Mouse (Mus musculus) forebrain, embryonic 12.5 days (tissue): ENCODE measurements at regions not wholly inside any gene's neighbourhood (a gene's known extent, or its start where the extent isn't known, plus 50 kb on each side); places are given as distances from the start of the nearest gene placed in this dataset.

Experiments used
- ATAC-seq: fragments of 200-750 bp; cut with Nextera tagmentation; 2 replicates; pipeline ENCODE4 v1.8.0; 2017; ENCODE audit warnings: moderate TSS enrichment; ENCODE audit not compliant: low FRiP score
- H3K27ac ChIP-seq: fragments of 300-500 bp; sonication (generic); 2 replicates; pipeline ENCODE4 v1.5.1; 2016; ENCODE audit warnings: mild to moderate bottlenecking
- H3K27me3 ChIP-seq: fragments of 300-500 bp; sonication (generic); 2 replicates; pipeline ENCODE4 v1.6.1; 2016; ENCODE audit warnings: mild to moderate bottlenecking
- H3K36me3 ChIP-seq: fragments of 300-500 bp; sonication (generic); replicated peaks from 2 replicates; pipeline ENCODE4 v1.6.1; 2016; ENCODE audit warnings: mild to moderate bottlenecking
- H3K4me1 ChIP-seq: fragments of 300-500 bp; sonication (generic); 2 replicates; pipeline ENCODE4 v1.6.1; 2016
- H3K4me2 ChIP-seq: fragments of 300-500 bp; sonication (generic); 2 replicates; pipeline ENCODE4 v1.6.1; 2016; ENCODE audit warnings: mild to moderate bottlenecking, moderate library complexity
- H3K4me3 ChIP-seq: fragments of 300-500 bp; sonication (generic); replicated peaks from 2 replicates; pipeline ENCODE4 v1.5.1; 2016; ENCODE audit warnings: mild to moderate bottlenecking
- H3K9ac ChIP-seq: fragments of 300-500 bp; sonication (generic); 2 replicates; pipeline ENCODE4 v1.6.1; 2016; ENCODE audit warnings: mild to moderate bottlenecking
- H3K9me3 ChIP-seq: fragments of 300-500 bp; sonication (generic); 2 replicates; pipeline ENCODE4 v1.6.1; 2016
- WGBS: fragments of 180-500 bp; shearing (Covaris S2); methylation state at CpG from one replicate; pipeline ENCODE4 v1.1.7; 2016; 5-methylcytosine and 5-hydroxymethylcytosine counted together

- H3K4me2 ChIP-seq, result no peak overlapping the region
- H3K27ac ChIP-seq, result no peak overlapping the region
- no peak overlapping the region for H3K4me3 ChIP-seq
- H3K36me3 ChIP-seq, result no peaks in the 10 kb centered on the region
- H3K4me1 ChIP-seq, result no peaks in the 10 kb centered on the region
- 83% methylated on average over 3 of the region's 3 CpGs for WGBS
- no peaks in the 10 kb centered on the region for H3K9me3 ChIP-seq
- no peak for ATAC-seq
- no peak overlapping the region for H3K9ac ChIP-seq
- H3K27me3 ChIP-seq, result no peaks in the 10 kb centered on the region
Observed at GRCm38 (mm10) chr6:147871033-147871432, 176.0 kb upstream of the Far2 start.

- ATAC-seq, result no peak
- Histone ChIP-seq H3K27ac (no peak overlapping the region), H3K4me3 (no peak overlapping the region), H3K9me3 (no peaks in the 10 kb centered on the region), H3K36me3 (no peaks in the 10 kb centered on the region), H3K27me3 (no peaks in the 10 kb centered on the region), H3K9ac (no peak overlapping the region), H3K4me1 (no peaks in the 10 kb centered on the region), H3K4me2 (no peak overlapping the region)
- WGBS, result 83% methylated on average over 3 of the region's 3 CpGs
Observed at GRCm38 (mm10) chr6:147873173-147873572, 173.9 kb upstream of the Far2 start.

- no peaks in the 10 kb centered on the region for H3K9me3 ChIP-seq
- no peaks in the 10 kb centered on the region for H3K27me3 ChIP-seq
- H3K36me3 ChIP-seq, result no peaks in the 10 kb centered on the region
- no peak for ATAC-seq
- no peak overlapping the region for H3K4me3 ChIP-seq
- no peaks in the 10 kb centered on the region for H3K4me1 ChIP-seq
- H3K27ac ChIP-seq, result no peak overlapping the region
- 86% methylated on average over 3 of the region's 3 CpGs for WGBS
- H3K4me2 ChIP-seq, result no peak overlapping the region
- H3K9ac ChIP-seq, result no peak overlapping the region
Observed at GRCm38 (mm10) chr6:147878485-147878884, 168.6 kb upstream of the Far2 start.

- no peak overlapping the region for H3K4me2 ChIP-seq
Observed at GRCm38 (mm10) chr6:147885902-147886301, 161.2 kb upstream of the Far2 start.

GRCm38 (mm10) chr6:147919697-147920096, 127.4 kb upstream of the Far2 start:
- no peaks in the 10 kb centered on the region for H3K27me3 ChIP-seq
- no peaks in the 10 kb centered on the region for H3K9me3 ChIP-seq
- no peak overlapping the region for H3K9ac ChIP-seq
- H3K4me2 ChIP-seq, result no peak overlapping the region
- 78% methylated on average over 1 of the region's 1 CpGs for WGBS
- no peak for ATAC-seq
- no peak overlapping the region for H3K4me3 ChIP-seq
- H3K4me1 ChIP-seq, result no peaks in the 10 kb centered on the region
- no peaks in the 10 kb centered on the region for H3K36me3 ChIP-seq
- no peak overlapping the region for H3K27ac ChIP-seq

More at GRCm38 (mm10) chr6:147885902-147886301, 161.2 kb upstream of the Far2 start:
- no peaks in the 10 kb centered on the region for H3K36me3 ChIP-seq
- no peaks in the 10 kb centered on the region for H3K4me1 ChIP-seq
- peaks cover 8% of the 10 kb centered on the region; the same call in 1 of the 2 replicates for H3K9me3 ChIP-seq
- no peaks in the 10 kb centered on the region for H3K27me3 ChIP-seq
- no peak for ATAC-seq
- WGBS, result 94% methylated on average over 4 of the region's 4 CpGs
- no peak overlapping the region for H3K9ac ChIP-seq
- no peak overlapping the region for H3K4me3 ChIP-seq
- H3K27ac ChIP-seq, result no peak overlapping the region

GRCm38 (mm10) chr6:147921091-147921490, 126.0 kb upstream of the Far2 start:
- Histone ChIP-seq H3K9ac (no peak overlapping the region), H3K27me3 (no peaks in the 10 kb centered on the region), H3K4me2 (no peak overlapping the region), H3K4me1 (no peaks in the 10 kb centered on the region), H3K9me3 (no peaks in the 10 kb centered on the region), H3K4me3 (no peak overlapping the region), H3K36me3 (no peaks in the 10 kb centered on the region), H3K27ac (no peak overlapping the region)
- no peak for ATAC-seq
- WGBS, result 79% methylated on average over 5 of the region's 5 CpGs

- no peak overlapping the region for H3K9ac ChIP-seq
- no peaks in the 10 kb centered on the region for H3K36me3 ChIP-seq
- no peaks in the 10 kb centered on the region for H3K9me3 ChIP-seq
- no peaks in the 10 kb centered on the region for H3K27me3 ChIP-seq
- ATAC-seq, result no peak
- 80% methylated on average over 5 of the region's 5 CpGs for WGBS
- H3K4me3 ChIP-seq, result no peak overlapping the region
- H3K27ac ChIP-seq, result no peak overlapping the region
- no peak overlapping the region for H3K4me2 ChIP-seq
- no peaks in the 10 kb centered on the region for H3K4me1 ChIP-seq
Observed at GRCm38 (mm10) chr6:147922506-147922905, 124.6 kb upstream of the Far2 start.

- Histone ChIP-seq H3K27ac (no peak overlapping the region), H3K4me2 (no peak overlapping the region), H3K27me3 (no peaks in the 10 kb centered on the region), H3K36me3 (no peaks in the 10 kb centered on the region), H3K9me3 (no peaks in the 10 kb centered on the region), H3K4me1 (no peaks in the 10 kb centered on the region), H3K9ac (no peak overlapping the region), H3K4me3 (no peak overlapping the region)
- 89% methylated on average over 8 of the region's 8 CpGs for WGBS
- no peak for ATAC-seq
Observed at GRCm38 (mm10) chr6:147923246-147923645, 123.8 kb upstream of the Far2 start.

GRCm38 (mm10) chr6:147928951-147929350, 118.1 kb upstream of the Far2 start:
- Histone ChIP-seq H3K9ac (no peak overlapping the region), H3K9me3 (no peaks in the 10 kb centered on the region), H3K4me3 (no peak overlapping the region), H3K36me3 (no peaks in the 10 kb centered on the region), H3K27ac (no peak overlapping the region), H3K4me1 (no peaks in the 10 kb centered on the region), H3K27me3 (no peaks in the 10 kb centered on the region), H3K4me2 (no peak overlapping the region)
- ATAC-seq, result no peak

GRCm38 (mm10) chr6:147944020-147944419, 103.0 kb upstream of the Far2 start:
- H3K27me3 ChIP-seq, result no peaks in the 10 kb centered on the region
- no peaks in the 10 kb centered on the region for H3K9me3 ChIP-seq
- H3K4me1 ChIP-seq, result no peaks in the 10 kb centered on the region
- H3K4me2 ChIP-seq, result no peak overlapping the region
- no peak overlapping the region for H3K4me3 ChIP-seq
- no peak overlapping the region for H3K27ac ChIP-seq
- no peak for ATAC-seq
- H3K36me3 ChIP-seq, result no peaks in the 10 kb centered on the region
- 74% methylated on average over 3 of the region's 3 CpGs for WGBS
- H3K9ac ChIP-seq, result no peak overlapping the region

- Histone ChIP-seq H3K4me3 (no peak overlapping the region), H3K4me1 (no peaks in the 10 kb centered on the region), H3K36me3 (no peaks in the 10 kb centered on the region), H3K9ac (no peak overlapping the region), H3K4me2 (no peak overlapping the region), H3K27me3 (no peaks in the 10 kb centered on the region), H3K9me3 (no peaks in the 10 kb centered on the region), H3K27ac (no peak overlapping the region)
- no peak for ATAC-seq
- WGBS, result 83% methylated on average over 4 of the region's 4 CpGs
Observed at GRCm38 (mm10) chr6:147944940-147945676, 102.0 kb upstream of the Far2 start.

- Histone ChIP-seq H3K9ac (no peak overlapping the region), H3K4me1 (no peaks in the 10 kb centered on the region), H3K36me3 (no peaks in the 10 kb centered on the region), H3K4me2 (no peak overlapping the region), H3K27ac (no peak overlapping the region), H3K27me3 (no peaks in the 10 kb centered on the region), H3K4me3 (no peak overlapping the region), H3K9me3 (no peaks in the 10 kb centered on the region)
- WGBS, result 82% methylated on average over 4 of the region's 4 CpGs
- no peak for ATAC-seq
Observed at GRCm38 (mm10) chr6:147947997-147948396, 99.1 kb upstream of the Far2 start.

GRCm38 (mm10) chr6:147951642-147952041, 95.4 kb upstream of the Far2 start:
- H3K27me3 ChIP-seq, result no peaks in the 10 kb centered on the region
- H3K9ac ChIP-seq, result no peak overlapping the region
- H3K36me3 ChIP-seq, result no peaks in the 10 kb centered on the region
- no peak for ATAC-seq
- H3K4me2 ChIP-seq, result no peak overlapping the region
- no peak overlapping the region for H3K4me3 ChIP-seq
- H3K9me3 ChIP-seq, result no peaks in the 10 kb centered on the region
- H3K27ac ChIP-seq, result no peak overlapping the region
- H3K4me1 ChIP-seq, result 0 out of 2 replicates have a peak, but pooled peaks cover 2% of the 10 kb centered on the region
